Mouse (Mus musculus) thymus, postnatal 14 days (tissue): ENCODE data around the gene Mup7.
"Not testable (repeated sequence)": the region's sequence is repeated elsewhere in the genome, so short reads cannot be mapped to it uniquely, and the experiment has no call there.

Experiments
- DNase-seq: peaks from one replicate; pipeline ENCODE4 v3.0.0; 2021

The Mup7 gene

GRCm38 (mm10) chr4:60070375-60070774 lies at the start of gene Mup7:
Mup7 (minus strand) TSS chr4:60070475.
- DNase-seq = not testable (repeated sequence)

- DNase-seq = not testable (repeated sequence)
These were observed 9.6 kb upstream of the Mup7 start for GRCm38 (mm10) chr4:60079865-60080264.

- DNase-seq = not testable (repeated sequence)
These were observed 40.8 kb downstream of the Mup7 start for GRCm38 (mm10) chr4:60029334-60030111.

- not testable (repeated sequence) for DNase-seq
These were observed 50.1 kb downstream of the Mup7 start for GRCm38 (mm10) chr4:60020141-60020540.
